Mouse (Mus musculus) brain, adult 2 months (tissue): ENCODE measurements around the gene Fgfr2.

Experiments
- DNase-seq: peaks from one replicate; pipeline ENCODE4 v3.0.0; 2011; ENCODE audit warnings: low read depth, low spot score

Gene Fgfr2

GRCm38 (mm10) chr7:130731792-130732191 is 2391.4 kb downstream of the Fgfr2 start:
- no peak for DNase-seq

- no peak for DNase-seq
Measured at GRCm38 (mm10) chr7:130727560-130727959, 2395.6 kb downstream of the Fgfr2 start.

- DNase-seq: no peak
Measured at GRCm38 (mm10) chr7:130726724-130727422, 2396.3 kb downstream of the Fgfr2 start.

- DNase-seq: peak; percentile 87
Measured at GRCm38 (mm10) chr7:130726185-130726584, 2397.0 kb downstream of the Fgfr2 start.

GRCm38 (mm10) chr7:130720646-130721335 is 2402.4 kb downstream of the Fgfr2 start:
- peak; percentile 86 for DNase-seq

GRCm38 (mm10) chr7:130719931-130720598 is 2403.1 kb downstream of the Fgfr2 start:
- DNase-seq: no peak

- DNase-seq: no peak
Measured at GRCm38 (mm10) chr7:130716989-130717388, 2406.2 kb downstream of the Fgfr2 start.

- DNase-seq: no peak
Measured at GRCm38 (mm10) chr7:130716341-130716740, 2406.8 kb downstream of the Fgfr2 start.

- peak; percentile 97 for DNase-seq
Measured at GRCm38 (mm10) chr7:130715467-130715866, 2407.7 kb downstream of the Fgfr2 start.

GRCm38 (mm10) chr7:130713319-130713718 is 2409.8 kb downstream of the Fgfr2 start:
- no peak for DNase-seq

- DNase-seq: no peak
Measured at GRCm38 (mm10) chr7:130711851-130712250, 2411.3 kb downstream of the Fgfr2 start.

GRCm38 (mm10) chr7:130709372-130710274 is 2413.5 kb downstream of the Fgfr2 start:
- DNase-seq: peak; percentile 91

- no peak for DNase-seq
Measured at GRCm38 (mm10) chr7:130708940-130709339, 2414.2 kb downstream of the Fgfr2 start.

GRCm38 (mm10) chr7:130705230-130705629 is 2417.9 kb downstream of the Fgfr2 start:
- no peak for DNase-seq

- peak; percentile 57 for DNase-seq
Measured at GRCm38 (mm10) chr7:130701336-130701735, 2421.8 kb downstream of the Fgfr2 start.

- DNase-seq: no peak
Measured at GRCm38 (mm10) chr7:130698480-130698879, 2424.7 kb downstream of the Fgfr2 start.

GRCm38 (mm10) chr7:130696347-130697234 is 2426.6 kb downstream of the Fgfr2 start:
- peak; percentile 74 for DNase-seq

- no peak for DNase-seq
Measured at GRCm38 (mm10) chr7:130695669-130696338, 2427.3 kb downstream of the Fgfr2 start.

- peak; percentile 80 for DNase-seq
Measured at GRCm38 (mm10) chr7:130693800-130694193, 2429.4 kb downstream of the Fgfr2 start.
